Mouse (Mus musculus) neural tube, embryonic 12.5 days (tissue): ENCODE measurements around the gene Cux1. TPM values are rescaled to one million over a fixed set of nuclear protein-coding genes. Genes with fewer than 3 reads are reported as not detected.

Experiments used
- ATAC-seq: fragments of 200-750 bp; cut with Nextera tagmentation; 2 replicates; pipeline ENCODE4 v1.8.0; 2017; ENCODE audit warnings: low read depth, mild to moderate bottlenecking, moderate TSS enrichment, moderate library complexity; ENCODE audit not compliant: low FRiP score
- H3K27ac ChIP-seq: fragments of 300-500 bp; sonication (generic); 2 replicates; pipeline ENCODE4 v1.5.1; 2016
- H3K27me3 ChIP-seq: fragments of 300-500 bp; sonication (generic); replicated peaks from 2 replicates; pipeline ENCODE4 v1.6.1; 2016; ENCODE audit warnings: mild to moderate bottlenecking
- H3K36me3 ChIP-seq: fragments of 300-500 bp; sonication (generic); 2 replicates; pipeline ENCODE4 v1.6.1; 2016; ENCODE audit warnings: mild to moderate bottlenecking
- H3K4me1 ChIP-seq: fragments of 300-500 bp; sonication (generic); 2 replicates; pipeline ENCODE4 v1.6.1; 2016
- H3K4me2 ChIP-seq: fragments of 300-500 bp; sonication (generic); replicated peaks from 2 replicates; pipeline ENCODE4 v1.6.1; 2016; ENCODE audit warnings: mild to moderate bottlenecking
- H3K4me3 ChIP-seq: fragments of 300-500 bp; sonication (generic); 2 replicates; pipeline ENCODE4 v1.5.1; 2016
- H3K9ac ChIP-seq: fragments of 300-500 bp; sonication (generic); 2 replicates; pipeline ENCODE4 v1.6.1; 2016; ENCODE audit warnings: mild to moderate bottlenecking
- H3K9me3 ChIP-seq: fragments of 300-500 bp; sonication (generic); 2 replicates; pipeline ENCODE4 v1.6.1; 2016; ENCODE audit warnings: mild to moderate bottlenecking
- WGBS: fragments of 180-500 bp; shearing (Covaris S2); methylation state at CpG from one replicate; pipeline ENCODE4 v1.1.7; 2016; 5-methylcytosine and 5-hydroxymethylcytosine counted together
- polyA plus RNA-seq: library from polyadenylated mRNA; unstranded; fragments of >200 nt; fragmentation: Nextera tagmentation; extraction: Ambion mirVana; gene quantifications from 2 replicates; pipeline ENCODE4 v1.2.1, GENCODE M21; 2016

Cux1 gene
- polyA plus RNA-seq, 1 experiment from 2014 or later: 117 TPM

- no peaks in the 10 kb centered on the region for H3K9me3 ChIP-seq
- no peak overlapping the region for H3K4me2 ChIP-seq
- H3K27ac ChIP-seq: no peak overlapping the region
- no peak overlapping the region for H3K9ac ChIP-seq
- no peaks in the 10 kb centered on the region for H3K27me3 ChIP-seq
- H3K4me1 ChIP-seq: peaks cover 49% of the 10 kb centered on the region
- no peak overlapping the region for H3K4me3 ChIP-seq
- no peak for ATAC-seq
- 86% methylated on average over 6 of the region's 6 CpGs for WGBS
- H3K36me3 ChIP-seq: 0 out of 2 replicates have a peak, but pooled peaks cover 2% of the 10 kb centered on the region
These were observed 15.7 kb downstream of the Cux1 start for GRCm38 (mm10) chr5:136551571-136551970.

- ATAC-seq: no peak
- no peaks in the 10 kb centered on the region for H3K27me3 ChIP-seq
- no peak overlapping the region for H3K27ac ChIP-seq
- no peak overlapping the region for H3K4me2 ChIP-seq
- H3K36me3 ChIP-seq: no peaks in the 10 kb centered on the region
- H3K4me1 ChIP-seq: peaks cover 42% of the 10 kb centered on the region
- no peak overlapping the region for H3K9ac ChIP-seq
- 27% methylated on average over 2 of the region's 2 CpGs for WGBS
- H3K9me3 ChIP-seq: no peaks in the 10 kb centered on the region
- no peak overlapping the region for H3K4me3 ChIP-seq
These were observed 16.6 kb downstream of the Cux1 start for GRCm38 (mm10) chr5:136550726-136551125.

GRCm38 (mm10) chr5:136548776-136549175, 18.5 kb downstream of the Cux1 start:
- ATAC-seq: no peak
- WGBS: 54% methylated on average over 2 of the region's 2 CpGs

GRCm38 (mm10) chr5:136545061-136545460, 22.2 kb downstream of the Cux1 start:
- H3K27ac ChIP-seq: no peak overlapping the region
- no peak overlapping the region for H3K9ac ChIP-seq
- H3K4me2 ChIP-seq: no peak overlapping the region
- H3K4me3 ChIP-seq: no peak overlapping the region
- no peaks in the 10 kb centered on the region for H3K36me3 ChIP-seq
- H3K9me3 ChIP-seq: no peaks in the 10 kb centered on the region
- no peak for ATAC-seq
- peaks cover 5% of the 10 kb centered on the region; the same call in 1 of the 2 replicates for H3K4me1 ChIP-seq
- H3K27me3 ChIP-seq: no peaks in the 10 kb centered on the region
- 94% methylated on average over 4 of the region's 4 CpGs for WGBS

More at GRCm38 (mm10) chr5:136548776-136549175, 18.5 kb downstream of the Cux1 start:
- Histone ChIP-seq H3K4me3 (no peak overlapping the region), H3K36me3 (no peaks in the 10 kb centered on the region), H3K27ac (no peak overlapping the region), H3K9me3 (no peaks in the 10 kb centered on the region), H3K4me1 (peaks cover 33% of the 10 kb centered on the region), H3K9ac (no peak overlapping the region), H3K4me2 (no peak overlapping the region), H3K27me3 (no peaks in the 10 kb centered on the region)

DNA sequence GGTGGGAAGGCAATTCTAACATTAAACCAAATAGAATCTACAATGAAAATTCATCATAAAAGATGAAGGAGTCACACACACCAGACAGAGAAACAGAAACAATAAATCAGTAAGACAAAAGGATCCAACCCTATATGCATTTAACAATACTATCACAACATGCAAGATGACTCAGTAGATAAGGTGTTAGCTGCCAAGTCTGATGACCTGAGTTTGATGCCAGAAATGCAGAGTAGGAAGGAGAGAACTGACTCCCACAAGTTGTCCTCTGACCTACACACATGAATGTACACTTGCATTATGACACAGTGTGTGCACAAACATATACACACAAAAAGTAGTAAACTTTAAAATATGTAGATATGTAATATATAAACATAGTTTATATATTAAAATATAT, 24.1 kb downstream of the Cux1 start:
- H3K9ac ChIP-seq: no peak overlapping the region
- H3K4me2 ChIP-seq: no peak overlapping the region
- no peaks in the 10 kb centered on the region for H3K36me3 ChIP-seq
- H3K4me1 ChIP-seq: no peaks in the 10 kb centered on the region
- H3K4me3 ChIP-seq: no peak overlapping the region
- no peak overlapping the region for H3K27ac ChIP-seq
- no peaks in the 10 kb centered on the region for H3K27me3 ChIP-seq
- ATAC-seq: no peak
- no peaks in the 10 kb centered on the region for H3K9me3 ChIP-seq

DNA sequence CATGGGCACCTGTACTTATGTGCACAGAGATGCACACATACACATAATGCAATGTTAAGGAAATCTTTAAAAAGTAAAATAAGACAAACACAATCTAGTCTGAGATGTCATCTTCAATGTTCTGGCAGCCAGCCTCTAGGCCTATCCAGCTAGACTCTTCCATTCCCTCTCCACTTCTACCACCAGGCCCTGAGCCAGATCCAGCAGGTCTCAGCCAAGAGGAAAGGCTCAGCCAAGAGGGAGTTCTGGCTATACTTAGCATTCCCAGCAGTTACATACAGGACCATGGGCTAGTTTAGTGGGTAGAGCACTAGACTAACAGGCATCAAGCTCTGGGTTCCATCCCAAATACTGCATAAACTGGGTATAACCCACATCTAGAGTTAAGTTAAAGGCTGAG, 26.3 kb downstream of the Cux1 start:
- no peaks in the 10 kb centered on the region for H3K36me3 ChIP-seq
- no peak for ATAC-seq
- no peaks in the 10 kb centered on the region for H3K9me3 ChIP-seq
- H3K27me3 ChIP-seq: no peaks in the 10 kb centered on the region
- H3K4me2 ChIP-seq: no peak overlapping the region
- no peak overlapping the region for H3K4me3 ChIP-seq
- no peak overlapping the region for H3K27ac ChIP-seq
- no peak overlapping the region for H3K9ac ChIP-seq
- no peaks in the 10 kb centered on the region for H3K4me1 ChIP-seq

GRCm38 (mm10) chr5:136540055-136540838, 27.0 kb downstream of the Cux1 start:
- no peak overlapping the region for H3K4me2 ChIP-seq
- no peak overlapping the region for H3K4me3 ChIP-seq
- H3K9ac ChIP-seq: no peak overlapping the region
- no peak overlapping the region for H3K27ac ChIP-seq
- H3K4me1 ChIP-seq: no peaks in the 10 kb centered on the region
- H3K9me3 ChIP-seq: no peaks in the 10 kb centered on the region
- H3K27me3 ChIP-seq: no peaks in the 10 kb centered on the region
- no peaks in the 10 kb centered on the region for H3K36me3 ChIP-seq
- ATAC-seq: no peak
- 92% methylated on average over 5 of the region's 5 CpGs for WGBS

DNA sequence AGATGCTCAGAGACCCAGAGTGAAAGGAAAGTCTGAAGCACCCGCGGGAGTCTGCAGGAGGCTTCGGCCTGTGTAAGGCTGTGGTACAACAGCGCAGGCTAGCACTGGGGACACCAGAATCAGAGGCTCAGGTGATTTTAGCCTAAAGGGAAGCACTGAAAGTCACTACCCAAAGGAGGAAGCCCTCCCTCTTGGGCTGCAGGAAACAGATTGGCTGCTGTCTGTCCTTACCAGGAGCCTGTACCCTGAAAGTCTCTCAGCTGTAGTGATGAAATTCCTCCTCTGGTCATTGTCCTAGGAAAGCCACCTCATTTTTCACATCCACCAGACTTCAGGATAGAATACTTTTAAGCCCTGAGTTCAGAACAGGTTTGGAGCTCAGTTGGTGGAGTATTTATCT, 30.5 kb downstream of the Cux1 start:
- Histone ChIP-seq H3K4me1 (no peaks in the 10 kb centered on the region), H3K9ac (no peak overlapping the region), H3K27me3 (no peaks in the 10 kb centered on the region), H3K9me3 (no peaks in the 10 kb centered on the region), H3K4me3 (no peak overlapping the region), H3K27ac (no peak overlapping the region), H3K4me2 (no peak overlapping the region), H3K36me3 (no peaks in the 10 kb centered on the region)
- ATAC-seq: no peak
- WGBS: 89% methylated on average over 4 of the region's 4 CpGs

DNA sequence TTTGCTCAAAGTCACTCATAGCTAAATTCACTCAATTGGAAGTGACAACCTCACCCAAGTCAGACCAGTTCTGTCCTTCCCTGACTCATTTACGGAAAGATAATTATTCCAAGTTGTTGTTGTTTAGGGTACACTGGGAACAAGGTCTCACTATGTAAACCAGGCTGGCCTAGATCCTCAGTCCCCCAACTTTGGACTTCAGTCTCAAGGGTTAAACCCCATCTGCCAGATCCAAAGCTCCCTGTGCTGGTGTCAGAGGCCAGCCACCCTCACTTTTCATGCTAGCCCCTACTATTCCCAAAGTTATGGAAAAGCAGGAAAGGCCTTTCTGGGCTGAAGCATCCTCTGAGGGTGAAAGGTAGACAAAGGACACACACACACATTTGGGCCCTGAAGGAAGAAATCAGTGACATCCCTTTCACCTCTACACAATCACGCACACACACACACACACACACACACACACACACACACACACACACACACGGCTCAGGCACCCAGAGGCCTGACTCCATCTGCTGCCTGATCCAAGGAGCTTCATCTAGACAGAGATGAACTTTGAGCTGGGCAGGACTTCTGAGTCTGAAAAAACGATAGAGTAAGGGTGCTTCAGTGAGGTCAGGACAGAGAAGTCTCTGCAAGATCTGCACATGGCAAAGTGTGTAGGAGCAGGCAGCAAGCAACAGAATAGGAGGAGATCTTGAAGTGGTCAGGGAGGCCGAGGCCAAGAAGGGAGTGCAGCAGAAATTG, 31.1 kb downstream of the Cux1 start:
- 81% methylated on average over 5 of the region's 5 CpGs for WGBS
- H3K9me3 ChIP-seq: no peaks in the 10 kb centered on the region
- H3K27me3 ChIP-seq: no peaks in the 10 kb centered on the region
- no peaks in the 10 kb centered on the region for H3K4me1 ChIP-seq
- H3K4me3 ChIP-seq: no peak overlapping the region
- H3K4me2 ChIP-seq: no peak overlapping the region
- no peaks in the 10 kb centered on the region for H3K36me3 ChIP-seq
- no peak overlapping the region for H3K27ac ChIP-seq
- H3K9ac ChIP-seq: no peak overlapping the region
- ATAC-seq: no peak

DNA sequence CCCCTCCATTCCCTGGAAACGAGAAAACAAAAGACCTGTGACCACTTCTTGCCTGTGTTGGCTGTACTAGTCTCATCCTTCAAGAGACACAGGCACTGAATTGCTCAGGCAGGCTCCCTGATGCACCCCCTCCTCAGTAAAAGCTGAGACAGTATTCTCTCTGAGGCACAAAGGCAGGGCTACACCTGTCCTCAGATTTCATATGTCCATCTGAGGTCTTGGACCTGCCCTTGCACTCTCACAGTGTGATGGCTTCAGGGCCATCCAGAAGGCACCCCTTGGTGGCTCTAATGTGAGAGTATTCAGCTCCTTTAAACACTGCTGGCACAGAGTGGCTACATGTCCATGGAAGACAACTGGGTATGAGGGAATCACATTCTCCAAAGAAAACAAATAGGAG, 32.1 kb downstream of the Cux1 start:
- Histone ChIP-seq H3K4me3 (no peak overlapping the region), H3K4me1 (no peaks in the 10 kb centered on the region), H3K27me3 (no peaks in the 10 kb centered on the region), H3K9me3 (no peaks in the 10 kb centered on the region), H3K4me2 (no peak overlapping the region), H3K27ac (no peak overlapping the region), H3K36me3 (no peaks in the 10 kb centered on the region), H3K9ac (no peak overlapping the region)
- ATAC-seq: no peak
- WGBS: 67% methylated on average over 1 of the region's 1 CpGs

GRCm38 (mm10) chr5:136533371-136534276, 33.7 kb downstream of the Cux1 start:
- H3K27me3 ChIP-seq: no peaks in the 10 kb centered on the region
- no peaks in the 10 kb centered on the region for H3K9me3 ChIP-seq
- H3K4me2 ChIP-seq: no peak overlapping the region
- no peak overlapping the region for H3K9ac ChIP-seq
- no peak overlapping the region for H3K4me3 ChIP-seq
- 92% methylated on average over 11 of the region's 11 CpGs for WGBS
- no peaks in the 10 kb centered on the region for H3K36me3 ChIP-seq
- no peak for ATAC-seq
- peaks cover 4% of the 10 kb centered on the region; the same call in 1 of the 2 replicates for H3K4me1 ChIP-seq
- H3K27ac ChIP-seq: no peak overlapping the region
